Mouse (Mus musculus) embryonic fibroblast, embryonic 13.5 days (primary cell): ENCODE data around the gene Tcn2.

Experiments
- CTCF ChIP-seq: IDR thresholded peaks from 2 replicates; pipeline ENCODE4 v1.5.1; 2011; ENCODE audit warnings: mild to moderate bottlenecking, control low read depth, low read length, moderate library complexity, borderline replicate concordance; ENCODE audit not compliant: insufficient read depth
- POLR2A ChIP-seq: IDR thresholded peaks from 2 replicates; pipeline ENCODE4 v1.6.1; 2011; ENCODE audit warnings: low read depth, mild to moderate bottlenecking, control low read depth, low read length, moderate library complexity

DNA sequence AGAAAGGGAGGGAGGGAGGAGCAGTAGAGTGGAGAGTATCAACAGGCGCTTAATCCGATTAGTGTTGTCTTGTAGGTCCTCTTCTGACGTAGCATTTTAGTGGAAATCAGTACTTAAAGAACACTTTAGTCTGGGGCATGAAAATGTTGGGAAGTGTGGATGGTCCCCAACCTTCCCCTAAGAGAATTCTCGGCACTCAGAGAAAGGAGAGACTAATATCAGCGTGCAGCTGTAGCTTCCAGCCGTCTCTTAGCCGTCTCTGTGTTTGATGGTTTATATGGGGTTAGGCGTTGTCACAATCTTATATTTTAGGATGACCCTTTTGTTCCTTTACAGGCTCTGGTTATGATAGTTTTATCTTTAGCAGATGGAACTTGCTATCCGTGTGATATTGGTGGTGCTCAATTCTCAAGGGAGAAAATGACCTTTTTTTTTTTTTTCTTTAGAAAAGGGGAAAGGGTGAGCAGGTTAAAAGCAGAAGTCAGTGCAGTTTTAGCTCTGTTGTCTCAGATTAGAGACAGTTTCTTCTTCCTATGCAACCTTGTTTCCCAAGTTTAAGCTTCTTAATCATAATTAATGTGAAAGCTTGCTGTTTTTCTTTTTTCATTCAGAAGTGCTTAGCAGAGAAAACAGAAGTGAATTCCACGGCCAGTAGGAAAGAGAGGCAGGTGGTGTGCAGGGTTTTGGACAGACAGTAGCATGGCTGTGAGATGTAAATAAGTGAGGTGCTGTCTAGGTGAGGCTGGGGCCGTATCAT, 32.6 kb upstream of the Tcn2 start:
- no peak for TF ChIP-seq CTCF
- no peak for TF ChIP-seq POLR2A
